Mouse (Mus musculus) ES-E14 (cell line): ENCODE measurements around the gene Mapk8ip2.

Experiments
- CHD2 ChIP-seq: IDR thresholded peaks from 2 replicates; pipeline ENCODE4 v1.6.1; 2014; ENCODE audit warnings: mild to moderate bottlenecking, low read depth, low read length, inconsistent platforms
- HCFC1 ChIP-seq: IDR thresholded peaks from 2 replicates; pipeline ENCODE4 v1.6.1; 2012; ENCODE audit warnings: low read length, inconsistent platforms, borderline replicate concordance; ENCODE audit not compliant: insufficient read depth
- MAFK ChIP-seq: IDR thresholded peaks from 2 replicates; pipeline ENCODE4 v1.6.1; 2014; ENCODE audit warnings: mild to moderate bottlenecking, low read depth, low read length, inconsistent platforms; ENCODE audit not compliant: insufficient read depth
- ZC3H11A ChIP-seq: IDR thresholded peaks from 2 replicates; pipeline ENCODE4 v1.6.1; 2012; ENCODE audit warnings: low read depth, mild to moderate bottlenecking, inconsistent platforms, low read length, borderline replicate concordance
- ZNF384 ChIP-seq: IDR thresholded peaks from 2 replicates; pipeline ENCODE4 v1.6.1; 2012; ENCODE audit warnings: low read depth, low read length, inconsistent platforms

- TF ChIP-seq ZC3H11A (no peak), ZNF384 (no peak), MAFK (no peak), HCFC1 (no peak), CHD2 (no peak)
These were observed 19.7 kb downstream of the Mapk8ip2 start for GRCm38 (mm10) chr15:89473370-89473769.
